Mouse (Mus musculus): ENCODE measurements around the gene Eva1b.
"Not testable (repeated sequence)": the region's sequence is repeated elsewhere in the genome, so short reads cannot be mapped to it uniquely, and the experiment has no call there.

Eva1b gene

GRCm38 (mm10) chr4:126152864-126153263, 5.3 kb downstream of the Eva1b start:
- DNase-seq (ENCODE audit: low read depth in 1 of 2, low spot score in 2 of 2), result no peak

- DNase-seq (ENCODE audit: low read depth in 1 of 2, low spot score in 2 of 2), result no peak
These were observed 7.6 kb downstream of the Eva1b start for GRCm38 (mm10) chr4:126155183-126155582.

- DNase-seq (ENCODE audit: low read depth in 1 of 2, low spot score in 2 of 2), result no peak
These were observed 8.3 kb downstream of the Eva1b start for GRCm38 (mm10) chr4:126155869-126156268.

GRCm38 (mm10) chr4:126156617-126157016, 9.1 kb downstream of the Eva1b start:
- no peak for DNase-seq (ENCODE audit: low read depth in 1 of 2, low spot score in 2 of 2)

GRCm38 (mm10) chr4:126157562-126157961, 10.0 kb downstream of the Eva1b start:
- no peak for DNase-seq (ENCODE audit: low read depth in 1 of 2, low spot score in 2 of 2)

GRCm38 (mm10) chr4:126159455-126159854, 11.9 kb downstream of the Eva1b start:
- DNase-seq (ENCODE audit: low read depth in 1 of 2, low spot score in 2 of 2), result no peak

- no peak for DNase-seq (ENCODE audit: low read depth in 1 of 2, low spot score in 2 of 2)
These were observed 13.4 kb downstream of the Eva1b start for GRCm38 (mm10) chr4:126160981-126161380.

- DNase-seq (ENCODE audit: low read depth in 1 of 2, low spot score in 2 of 2), result no peak
These were observed 13.9 kb downstream of the Eva1b start for GRCm38 (mm10) chr4:126161456-126161855.

GRCm38 (mm10) chr4:126161986-126162385, 14.4 kb downstream of the Eva1b start:
- DNase-seq (ENCODE audit: low read depth in 1 of 2, low spot score in 2 of 2), result no peak

GRCm38 (mm10) chr4:126162544-126163066, 15.1 kb downstream of the Eva1b start:
- peak; percentile 34 to 65 for DNase-seq (ENCODE audit: low read depth in 1 of 2, low spot score in 2 of 2)

GRCm38 (mm10) chr4:126163067-126163659, 15.6 kb downstream of the Eva1b start, which contains the start of gene Sh3d21:
TSS of gene Sh3d21 (minus strand) at chr4:126163491.
- no peak for DNase-seq (ENCODE audit: low read depth in 1 of 2, low spot score in 2 of 2)

- DNase-seq (ENCODE audit: low read depth in 1 of 2, low spot score in 2 of 2), result no peak
These were observed 16.1 kb downstream of the Eva1b start for GRCm38 (mm10) chr4:126163685-126164084.

GRCm38 (mm10) chr4:126165092-126165491, 17.5 kb downstream of the Eva1b start:
- not testable (repeated sequence) for DNase-seq (ENCODE audit: low read depth in 1 of 2, low spot score in 2 of 2)

GRCm38 (mm10) chr4:126166084-126166483, 18.5 kb downstream of the Eva1b start:
- DNase-seq (ENCODE audit: low read depth in 1 of 2, low spot score in 2 of 2), result no peak

- DNase-seq (ENCODE audit: low read depth in 1 of 2, low spot score in 2 of 2), result no peak
These were observed 21.3 kb downstream of the Eva1b start for GRCm38 (mm10) chr4:126168851-126169250.

- not testable (repeated sequence) for DNase-seq (ENCODE audit: low read depth in 1 of 2, low spot score in 2 of 2)
These were observed 23.2 kb downstream of the Eva1b start for GRCm38 (mm10) chr4:126170737-126171136.

GRCm38 (mm10) chr4:126173800-126174199, 26.3 kb downstream of the Eva1b start:
- no peak for DNase-seq (ENCODE audit: low read depth in 1 of 2, low spot score in 2 of 2)

GRCm38 (mm10) chr4:126175980-126176379, 28.4 kb downstream of the Eva1b start:
- DNase-seq (ENCODE audit: low read depth in 1 of 2, low spot score in 2 of 2), result not testable (repeated sequence)

- DNase-seq (ENCODE audit: low read depth in 1 of 2, low spot score in 2 of 2), result no peak
These were observed 33.8 kb downstream of the Eva1b start for GRCm38 (mm10) chr4:126181170-126181957.

GRCm38 (mm10) chr4:126183034-126183433, 35.5 kb downstream of the Eva1b start:
- no peak for DNase-seq (ENCODE audit: low read depth in 1 of 2, low spot score in 2 of 2)

- no peak for DNase-seq (ENCODE audit: low read depth in 1 of 2, low spot score in 2 of 2)
These were observed 39.6 kb downstream of the Eva1b start for GRCm38 (mm10) chr4:126187096-126187495.

- no peak for DNase-seq (ENCODE audit: low read depth in 1 of 2, low spot score in 2 of 2)
These were observed 43.1 kb downstream of the Eva1b start for GRCm38 (mm10) chr4:126190636-126191035.

All from monocyte, adult 2 months (primary cell).